Mouse (Mus musculus): ENCODE results near the gene Mast4.

DNA sequence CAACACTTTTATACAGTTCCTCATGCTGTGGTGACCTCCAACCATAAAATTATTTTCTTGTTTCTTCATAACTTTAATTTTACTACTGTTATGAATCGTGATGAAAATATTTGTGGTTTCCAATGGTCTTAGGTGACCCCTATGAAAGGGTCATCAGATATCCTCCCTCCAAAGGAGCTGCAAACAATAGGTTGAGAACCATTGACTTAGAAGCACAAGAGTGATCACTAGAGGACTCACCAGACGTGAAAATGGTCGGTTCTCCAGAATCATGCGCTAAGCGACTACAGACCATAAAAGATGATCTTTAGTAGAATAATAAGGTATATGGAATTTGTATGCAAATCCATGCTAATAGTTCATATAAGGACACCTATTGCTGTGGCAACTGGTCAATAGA is 644.1 kb downstream of the Mast4 start:
- TF ChIP-seq CTCF (IDR thresholded peaks at IDR 0.05; ENCODE audit: low read depth) (no peak), EP300 (IDR thresholded peaks at IDR 0.05; ENCODE audit: low read depth) (no peak)

All from liver, embryonic 14.5 days (tissue).